Mouse (Mus musculus): ENCODE measurements around the gene Slamf9. TPM values are rescaled to one million over a fixed set of nuclear protein-coding genes. Genes with fewer than 3 reads are reported as not detected.

Gene Slamf9
- polyA plus RNA-seq, 1 experiment, result 7.3 TPM

DNA sequence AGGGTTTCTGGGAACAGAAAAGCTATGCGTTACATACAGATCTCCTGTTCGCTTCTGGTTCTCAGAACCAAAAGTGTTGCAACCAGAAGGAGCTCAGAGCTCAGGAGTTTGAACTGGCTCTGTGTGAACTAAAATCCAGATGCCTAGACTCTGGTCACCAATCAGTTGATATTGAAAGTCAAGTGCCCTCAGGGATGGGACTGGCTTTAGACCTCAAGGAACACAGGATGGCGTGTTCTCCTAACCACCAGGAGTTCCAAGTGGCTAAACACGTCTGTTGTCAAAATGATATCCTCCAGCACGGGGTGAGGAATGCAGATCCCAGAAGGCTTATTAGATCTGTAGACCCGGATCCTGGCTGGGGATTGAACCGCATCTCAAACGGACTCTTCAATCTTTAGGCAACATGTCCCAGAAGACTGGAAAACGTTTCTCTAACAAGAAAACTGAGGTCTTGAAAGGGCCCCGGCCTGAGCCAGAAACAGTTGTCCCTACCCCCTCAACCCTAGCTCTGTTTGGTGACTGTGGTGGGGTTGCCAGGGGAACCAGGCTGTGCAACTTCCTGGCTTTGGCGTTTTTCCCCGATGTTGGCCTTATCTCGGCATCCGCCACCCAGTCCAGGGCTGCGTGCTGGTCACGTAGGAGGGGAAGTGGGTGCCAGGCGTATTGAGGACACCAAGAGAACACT is 38.5 kb downstream of the Slamf9 start:
- TF ChIP-seq POLR2A (IDR thresholded peaks at IDR 0.05; ENCODE audit: control insufficient read depth, extremely low read depth, insufficient read depth, low read length, poor library complexity), result no peak
- no peak for TF ChIP-seq CTCF (IDR thresholded peaks at IDR 0.05; ENCODE audit: borderline replicate concordance, control insufficient read depth, extremely low read depth, insufficient read depth, low read length, poor library complexity)
- peaks cover 32% of the 10 kb centered on the region for H3K4me1 ChIP-seq (replicated peaks; ENCODE audit: control insufficient read depth, insufficient read depth, low read length)
- H3K4me3 ChIP-seq (ENCODE audit: control insufficient read depth, insufficient read depth, low read length), result peak overlapping the region; percentile 5; the same call in 1 of the 2 replicates
- peak overlapping the region; percentile 72 for H3K27ac ChIP-seq (ENCODE audit: control insufficient read depth, insufficient read depth, low read length)
- no peaks in the 10 kb centered on the region for H3K27me3 ChIP-seq (ENCODE audit: control insufficient read depth, insufficient read depth, low read length)
- 9% methylated on average over 17 of the region's 17 CpGs for WGBS
- peak; percentile 78 for DNase-seq
- no peaks in the 10 kb centered on the region for H3K36me3 ChIP-seq (ENCODE audit: control insufficient read depth, insufficient read depth, low read length)

DNA sequence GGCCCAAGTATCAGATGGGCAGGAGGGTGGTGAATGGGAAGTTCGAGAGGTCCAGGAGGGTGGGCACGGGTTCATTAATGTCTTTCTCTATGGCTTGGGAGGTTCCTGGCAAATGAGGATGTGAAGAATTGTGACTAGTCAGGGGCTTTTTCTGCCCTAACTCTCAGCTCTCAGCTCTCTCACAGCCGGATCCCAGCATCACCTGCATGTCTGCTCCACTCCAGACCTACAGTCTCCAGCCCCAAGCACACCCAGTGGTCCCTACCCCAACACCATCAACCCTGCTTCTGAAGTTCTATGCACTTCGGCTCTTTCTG is 39.0 kb downstream of the Slamf9 start:
- DNase-seq, result no peak
- Histone ChIP-seq H3K4me3 (ENCODE audit: control insufficient read depth, insufficient read depth, low read length) (peak overlapping the region; percentile 5; the same call in 1 of the 2 replicates), H3K27ac (ENCODE audit: control insufficient read depth, insufficient read depth, low read length) (peak overlapping the region; percentile 69), H3K36me3 (ENCODE audit: control insufficient read depth, insufficient read depth, low read length) (no peaks in the 10 kb centered on the region), H3K27me3 (ENCODE audit: control insufficient read depth, insufficient read depth, low read length) (no peaks in the 10 kb centered on the region), H3K4me1 (replicated peaks; ENCODE audit: control insufficient read depth, insufficient read depth, low read length) (peaks cover 32% of the 10 kb centered on the region)
- WGBS, result 9% methylated on average over 4 of the region's 4 CpGs
- TF ChIP-seq POLR2A (IDR thresholded peaks at IDR 0.05; ENCODE audit: control insufficient read depth, extremely low read depth, insufficient read depth, low read length, poor library complexity) (no peak), CTCF (IDR thresholded peaks at IDR 0.05; ENCODE audit: borderline replicate concordance, control insufficient read depth, extremely low read depth, insufficient read depth, low read length, poor library complexity) (no peak)

DNA sequence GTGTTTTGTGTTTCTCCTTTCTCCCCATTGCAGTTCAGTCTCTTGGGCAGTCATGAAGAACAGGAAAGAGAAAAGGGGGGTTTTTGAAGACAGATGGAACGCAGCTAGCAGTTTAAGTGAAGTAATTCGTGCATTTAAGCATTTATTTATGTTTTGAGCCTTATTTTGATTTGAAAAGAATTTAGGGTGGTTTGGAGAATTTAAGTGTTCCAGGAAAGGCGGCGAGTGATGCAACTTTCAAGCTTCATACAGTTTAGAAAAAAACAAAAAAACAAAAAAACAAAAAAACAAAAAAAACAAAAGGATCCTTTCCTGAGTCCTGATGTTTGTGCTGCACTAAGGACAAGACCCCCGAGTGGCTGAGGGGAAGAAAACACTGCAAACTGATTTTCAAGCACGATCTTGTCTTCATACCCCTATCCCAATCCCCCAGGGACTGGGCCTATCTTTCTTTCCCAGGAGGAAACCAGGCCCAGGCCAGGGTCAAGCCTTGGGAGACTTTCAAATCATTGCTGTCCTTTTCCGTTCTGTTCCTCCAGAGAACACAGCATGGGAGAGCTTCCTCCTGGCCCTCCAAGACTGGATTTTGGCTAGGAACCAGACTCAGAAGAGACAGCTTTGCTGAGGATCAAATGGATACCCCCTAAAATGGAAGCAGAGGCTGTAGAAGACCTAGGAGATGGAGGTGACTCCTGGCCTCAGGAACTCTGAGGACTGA is 39.6 kb downstream of the Slamf9 start:
- no peak for DNase-seq
- TF ChIP-seq CTCF (IDR thresholded peaks at IDR 0.05; ENCODE audit: borderline replicate concordance, control insufficient read depth, extremely low read depth, insufficient read depth, low read length, poor library complexity) (no peak), POLR2A (IDR thresholded peaks at IDR 0.05; ENCODE audit: control insufficient read depth, extremely low read depth, insufficient read depth, low read length, poor library complexity) (no peak)
- Histone ChIP-seq H3K4me3 (ENCODE audit: control insufficient read depth, insufficient read depth, low read length) (no peak overlapping the region), H3K36me3 (ENCODE audit: control insufficient read depth, insufficient read depth, low read length) (no peaks in the 10 kb centered on the region), H3K4me1 (replicated peaks; ENCODE audit: control insufficient read depth, insufficient read depth, low read length) (peaks cover 32% of the 10 kb centered on the region), H3K27ac (ENCODE audit: control insufficient read depth, insufficient read depth, low read length) (peak overlapping the region; percentile 69), H3K27me3 (ENCODE audit: control insufficient read depth, insufficient read depth, low read length) (no peaks in the 10 kb centered on the region)
- 66% methylated on average over 7 of the region's 7 CpGs for WGBS

DNA sequence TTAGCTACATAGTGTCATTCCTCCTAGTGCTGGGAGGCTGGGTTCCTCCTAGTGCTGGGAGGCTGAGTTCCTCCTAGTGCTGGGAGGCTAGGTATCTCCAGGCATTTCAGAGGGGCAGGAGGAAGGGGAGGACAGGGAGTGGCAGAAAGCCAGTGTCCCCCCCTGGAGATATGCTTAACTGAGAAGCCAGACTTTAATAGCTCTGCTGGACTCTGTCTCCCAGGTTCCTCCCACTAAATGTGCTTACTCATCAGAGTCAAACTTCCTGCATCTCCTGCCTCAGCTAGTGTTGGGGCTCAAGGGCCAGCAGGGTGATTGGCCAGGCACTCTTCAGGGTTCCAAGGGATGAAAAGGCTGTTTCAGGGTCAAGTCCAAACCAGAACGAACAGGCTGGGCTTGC is 40.2 kb downstream of the Slamf9 start:
- no peak overlapping the region for H3K27ac ChIP-seq (ENCODE audit: control insufficient read depth, insufficient read depth, low read length)
- peaks cover 32% of the 10 kb centered on the region for H3K4me1 ChIP-seq (replicated peaks; ENCODE audit: control insufficient read depth, insufficient read depth, low read length)
- 85% methylated on average over 1 of the region's 1 CpGs for WGBS
- no peak overlapping the region for H3K4me3 ChIP-seq (ENCODE audit: control insufficient read depth, insufficient read depth, low read length)
- H3K36me3 ChIP-seq (ENCODE audit: control insufficient read depth, insufficient read depth, low read length), result no peaks in the 10 kb centered on the region
- TF ChIP-seq CTCF (IDR thresholded peaks at IDR 0.05; ENCODE audit: borderline replicate concordance, control insufficient read depth, extremely low read depth, insufficient read depth, low read length, poor library complexity) (no peak), POLR2A (IDR thresholded peaks at IDR 0.05; ENCODE audit: control insufficient read depth, extremely low read depth, insufficient read depth, low read length, poor library complexity) (no peak)
- H3K27me3 ChIP-seq (ENCODE audit: control insufficient read depth, insufficient read depth, low read length), result no peaks in the 10 kb centered on the region
- no peak for DNase-seq

DNA sequence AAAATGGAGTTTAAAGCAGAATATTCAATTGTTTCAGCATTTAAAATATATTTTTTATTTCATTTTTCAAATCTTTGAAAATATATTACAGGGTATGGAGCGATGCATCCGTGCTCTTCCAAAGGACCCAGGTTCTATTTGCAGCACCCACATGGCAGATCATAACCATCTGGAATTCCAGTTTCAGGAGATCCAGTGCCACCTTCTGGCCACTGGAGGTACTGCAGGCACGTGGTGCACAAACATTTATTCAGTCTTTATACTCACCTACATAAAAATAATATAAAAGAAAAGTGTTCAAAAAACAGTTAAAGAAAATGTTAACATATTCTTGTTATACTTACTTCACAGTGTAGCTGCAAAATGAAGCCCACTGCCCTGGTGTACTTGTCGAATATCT is 42.9 kb downstream of the Slamf9 start:
- no peak overlapping the region for H3K27ac ChIP-seq (ENCODE audit: control insufficient read depth, insufficient read depth, low read length)
- no peak overlapping the region for H3K4me3 ChIP-seq (ENCODE audit: control insufficient read depth, insufficient read depth, low read length)
- TF ChIP-seq CTCF (IDR thresholded peaks at IDR 0.05; ENCODE audit: borderline replicate concordance, control insufficient read depth, extremely low read depth, insufficient read depth, low read length, poor library complexity), result no peak
- TF ChIP-seq POLR2A (IDR thresholded peaks at IDR 0.05; ENCODE audit: control insufficient read depth, extremely low read depth, insufficient read depth, low read length, poor library complexity), result no peak
- 93% methylated on average over 4 of the region's 4 CpGs for WGBS
- H3K4me1 ChIP-seq (replicated peaks; ENCODE audit: control insufficient read depth, insufficient read depth, low read length), result peaks cover 29% of the 10 kb centered on the region
- H3K27me3 ChIP-seq (ENCODE audit: control insufficient read depth, insufficient read depth, low read length), result no peaks in the 10 kb centered on the region
- no peak for DNase-seq
- no peaks in the 10 kb centered on the region for H3K36me3 ChIP-seq (ENCODE audit: control insufficient read depth, insufficient read depth, low read length)

DNA sequence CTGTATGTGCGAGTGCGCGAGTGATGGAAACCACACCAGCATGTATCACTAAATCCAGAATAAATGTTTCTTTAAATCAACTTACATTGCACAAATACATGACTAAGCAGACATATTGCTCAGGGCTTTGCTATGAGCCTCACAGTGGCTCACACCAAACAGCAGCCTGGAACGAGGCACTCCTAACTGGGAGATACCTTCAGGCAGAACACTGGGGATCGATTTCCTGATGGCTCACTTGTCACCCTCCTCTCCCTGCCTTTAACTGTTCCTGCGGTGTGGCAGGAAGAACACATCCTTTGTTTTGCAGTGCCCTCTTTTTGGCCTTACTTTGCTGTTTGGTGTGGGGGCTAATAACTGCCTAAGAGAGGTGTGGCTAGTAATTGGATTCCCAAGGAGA is 44.5 kb downstream of the Slamf9 start:
- Histone ChIP-seq H3K4me1 (replicated peaks; ENCODE audit: control insufficient read depth, insufficient read depth, low read length) (peaks cover 15% of the 10 kb centered on the region), H3K4me3 (ENCODE audit: control insufficient read depth, insufficient read depth, low read length) (no peak overlapping the region), H3K27ac (ENCODE audit: control insufficient read depth, insufficient read depth, low read length) (no peak overlapping the region), H3K36me3 (ENCODE audit: control insufficient read depth, insufficient read depth, low read length) (no peaks in the 10 kb centered on the region), H3K27me3 (ENCODE audit: control insufficient read depth, insufficient read depth, low read length) (no peaks in the 10 kb centered on the region)
- WGBS, result 77% methylated on average over 6 of the region's 6 CpGs
- DNase-seq, result no peak
- TF ChIP-seq POLR2A (IDR thresholded peaks at IDR 0.05; ENCODE audit: control insufficient read depth, extremely low read depth, insufficient read depth, low read length, poor library complexity) (no peak), CTCF (IDR thresholded peaks at IDR 0.05; ENCODE audit: borderline replicate concordance, control insufficient read depth, extremely low read depth, insufficient read depth, low read length, poor library complexity) (no peak)
